Mouse (Mus musculus): ENCODE data around the gene Vmn2r36.
"Not testable (repeated sequence)": the region's sequence is repeated elsewhere in the genome, so short reads cannot be mapped to it uniquely, and the experiment has no call there.

The Vmn2r36 gene

DNA sequence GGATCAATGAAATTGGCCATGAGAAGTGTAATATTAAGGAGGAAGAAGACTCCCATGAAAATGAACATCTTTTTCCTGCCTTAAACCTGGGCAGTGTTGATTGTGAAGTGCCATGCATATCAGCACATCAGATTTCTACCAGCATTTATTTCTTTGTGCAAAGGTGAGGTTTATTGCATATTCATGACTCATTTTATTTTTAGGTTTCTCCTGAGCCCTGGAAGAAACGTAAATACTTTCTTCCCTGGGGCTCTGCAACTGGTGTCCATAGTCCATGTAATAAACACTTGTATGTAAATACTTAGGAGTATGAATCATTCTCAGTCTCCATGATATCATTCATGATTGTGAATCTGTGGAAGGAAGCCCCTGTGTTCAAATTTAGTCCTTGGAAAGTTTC lies at the start of gene Vmn2r36:
TSS of gene Vmn2r36 (minus strand) at position 101 of the 400 bp plus-strand sequence.
- not testable (repeated sequence) for DNase-seq (ENCODE audit: extremely low read depth, low read depth, low spot score)
